Mouse (Mus musculus) hindbrain, embryonic 15.5 days (tissue): ENCODE data around the gene Plekhm2. TPM values are rescaled to one million over a fixed set of nuclear protein-coding genes. Genes with fewer than 3 reads are reported as not detected.

Source experiments
- ATAC-seq: fragments of 200-750 bp; cut with Nextera tagmentation; 2 replicates; pipeline ENCODE4 v1.8.0; 2017; ENCODE audit warnings: low read depth, moderate number of reproducible peaks, moderate TSS enrichment; ENCODE audit not compliant: low FRiP score
- H3K27ac ChIP-seq: fragments of 300-500 bp; sonication (generic); replicated peaks from 2 replicates; pipeline ENCODE4 v1.5.1; 2015; ENCODE audit warnings: mild to moderate bottlenecking, inconsistent platforms
- H3K27me3 ChIP-seq: fragments of 300-500 bp; sonication (generic); 2 replicates; pipeline ENCODE4 v1.6.1; 2015; ENCODE audit warnings: control low read depth, inconsistent platforms
- H3K36me3 ChIP-seq: fragments of 300-500 bp; sonication (generic); 2 replicates; pipeline ENCODE4 v1.6.1; 2015; ENCODE audit warnings: control low read depth, inconsistent platforms
- H3K4me1 ChIP-seq: fragments of 300-500 bp; sonication (generic); replicated peaks from 2 replicates; pipeline ENCODE4 v1.6.1; 2015; ENCODE audit warnings: control low read depth, inconsistent platforms
- H3K4me2 ChIP-seq: fragments of 300-500 bp; sonication (generic); 2 replicates; pipeline ENCODE4 v1.6.1; 2015; ENCODE audit warnings: moderate library complexity, mild to moderate bottlenecking, inconsistent platforms
- H3K4me3 ChIP-seq: fragments of 300-500 bp; sonication (generic); 2 replicates; pipeline ENCODE4 v1.5.1; 2015; ENCODE audit warnings: mild to moderate bottlenecking, inconsistent platforms
- H3K9ac ChIP-seq: fragments of 300-500 bp; sonication (generic); 2 replicates; pipeline ENCODE4 v1.6.1; 2015; ENCODE audit warnings: inconsistent platforms
- H3K9me3 ChIP-seq: fragments of 300-500 bp; sonication (generic); 2 replicates; pipeline ENCODE4 v1.6.1; 2016; ENCODE audit warnings: control low read depth, inconsistent platforms
- WGBS: fragments of 180-500 bp; shearing (Covaris S2); methylation state at CpG from one replicate; pipeline ENCODE4 v1.1.7; 2015; 5-methylcytosine and 5-hydroxymethylcytosine counted together
- polyA plus RNA-seq: library from polyadenylated mRNA; unstranded; fragments of >200 nt; fragmentation: Nextera tagmentation; extraction: Ambion mirVana; gene quantifications from 2 replicates; pipeline ENCODE4 v1.2.1, GENCODE M21; 2015

Plekhm2 gene
- polyA plus RNA-seq, 1 experiment from 2014 or later = 9.9 TPM

DNA sequence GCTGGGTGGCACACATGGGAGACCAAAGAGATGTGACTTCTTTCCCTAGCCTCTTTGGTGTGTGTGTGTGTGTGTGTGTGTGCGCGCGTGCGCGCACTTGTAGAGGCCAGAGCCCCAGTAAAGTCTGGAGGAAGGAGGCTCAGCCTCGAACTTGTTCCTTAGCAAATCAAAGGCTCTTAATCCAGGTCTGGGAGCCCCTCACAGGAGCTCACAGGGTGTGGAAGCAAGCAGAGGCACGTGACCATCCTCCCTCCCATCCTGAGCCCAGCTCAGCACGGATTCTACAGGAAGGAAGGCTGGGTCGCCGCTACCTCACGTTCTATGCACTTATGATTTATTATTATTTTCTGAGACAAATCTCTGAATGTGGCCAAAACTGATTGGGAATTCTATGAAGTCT is 88.3 kb downstream of the Plekhm2 start:
- H3K4me3 ChIP-seq = no peak overlapping the region
- no peak overlapping the region for H3K27ac ChIP-seq
- no peak overlapping the region for H3K9ac ChIP-seq
- no peak overlapping the region for H3K4me2 ChIP-seq
- 88% methylated on average over 11 of the region's 11 CpGs for WGBS
- H3K4me1 ChIP-seq = no peaks in the 10 kb centered on the region
- no peaks in the 10 kb centered on the region for H3K27me3 ChIP-seq
- no peak for ATAC-seq
- H3K9me3 ChIP-seq = no peaks in the 10 kb centered on the region
- H3K36me3 ChIP-seq = peaks cover 21% of the 10 kb centered on the region

Other genes with a start within 250 kb of the Plekhm2 start
- not detected in 2 replicates for gene Clcnkb, start 248.9 kb downstream of the Plekhm2 start, polyA plus RNA-seq
- not detected in 2 replicates for gene Hspb7, start 244.1 kb downstream of the Plekhm2 start, polyA plus RNA-seq
- 0.39 TPM in 1 of 2 replicates, not detected in the other for gene Srarp, start 228.8 kb downstream of the Plekhm2 start, polyA plus RNA-seq
- 39.7 and 42.7 TPM in 2 replicates for gene Zbtb17, start 220.2 kb downstream of the Plekhm2 start, polyA plus RNA-seq
- gene Spen, start 126.3 kb downstream of the Plekhm2 start, polyA plus RNA-seq = 15.3 and 17.1 TPM in 2 replicates
- 37.7 and 49.9 TPM in 2 replicates for gene Fblim1, start 58.8 kb downstream of the Plekhm2 start, polyA plus RNA-seq
- 0.36 and 0.58 TPM in 2 replicates for gene Tmem82, start 46.3 kb downstream of the Plekhm2 start, polyA plus RNA-seq
- gene Slc25a34, start 41.1 kb downstream of the Plekhm2 start, polyA plus RNA-seq = 0.19 and 0.28 TPM in 2 replicates
- 0.51 TPM in 1 of 2 replicates, not detected in the other for gene Rsc1a1, start 20.7 kb upstream of the Plekhm2 start, polyA plus RNA-seq
- 13.8 and 15.1 TPM in 2 replicates for gene Ddi2, start 58.5 kb upstream of the Plekhm2 start, polyA plus RNA-seq
- 0.14 and 0.21 TPM in 2 replicates for gene Agmat, start 81.8 kb upstream of the Plekhm2 start, polyA plus RNA-seq
- 5.5 and 6.8 TPM in 2 replicates for gene Dnajc16, start 126.0 kb upstream of the Plekhm2 start, polyA plus RNA-seq
- gene Casp9, start 128.7 kb upstream of the Plekhm2 start, polyA plus RNA-seq = 20.8 and 23.0 TPM in 2 replicates
- gene Cela2a, start 161.3 kb upstream of the Plekhm2 start, polyA plus RNA-seq = 0.18 TPM in 1 of 2 replicates, not detected in the other
- gene Ctrc, start 181.5 kb upstream of the Plekhm2 start, polyA plus RNA-seq = not detected in 2 replicates
- gene Efhd2, start 210.0 kb upstream of the Plekhm2 start, polyA plus RNA-seq = 77.8 and 83.5 TPM in 2 replicates